Mouse (Mus musculus): ENCODE data around the gene Ccdc33.
A peak's percentile ranks its signal among the peaks of the same experiment; 100 is the strongest.

Ccdc33 gene

DNA sequence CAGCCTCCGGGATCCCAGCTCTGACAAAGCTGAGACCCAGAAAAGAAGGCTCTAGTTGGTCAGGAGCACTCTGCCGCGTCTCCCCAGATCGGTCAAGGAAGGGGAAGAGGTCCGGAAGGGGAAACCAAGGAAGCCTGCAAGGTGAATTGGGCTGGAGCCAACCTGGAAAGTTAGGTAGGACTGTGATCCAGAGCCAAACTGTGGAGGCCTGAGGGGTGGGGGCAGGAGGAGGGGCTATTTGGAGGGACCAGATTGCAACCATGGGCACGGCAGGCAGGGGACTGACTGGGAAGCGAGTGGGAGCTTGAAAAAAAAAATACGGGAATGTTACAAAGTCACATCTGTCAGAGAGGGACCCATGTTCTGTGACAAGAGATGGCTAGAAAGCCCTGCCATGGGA, 10.9 kb upstream of the Ccdc33 start:
- DNase-seq (ENCODE audit: low read depth): no peak

GRCm38 (mm10) chr9:58128926-58129413, 10.3 kb upstream of the Ccdc33 start:
- no peak for DNase-seq (ENCODE audit: low read depth)

- DNase-seq (ENCODE audit: low read depth): no peak
These were observed 7.2 kb upstream of the Ccdc33 start for GRCm38 (mm10) chr9:58125811-58126210.

- DNase-seq (ENCODE audit: low read depth): no peak
These were observed 6.5 kb upstream of the Ccdc33 start for GRCm38 (mm10) chr9:58125085-58125484.

DNA sequence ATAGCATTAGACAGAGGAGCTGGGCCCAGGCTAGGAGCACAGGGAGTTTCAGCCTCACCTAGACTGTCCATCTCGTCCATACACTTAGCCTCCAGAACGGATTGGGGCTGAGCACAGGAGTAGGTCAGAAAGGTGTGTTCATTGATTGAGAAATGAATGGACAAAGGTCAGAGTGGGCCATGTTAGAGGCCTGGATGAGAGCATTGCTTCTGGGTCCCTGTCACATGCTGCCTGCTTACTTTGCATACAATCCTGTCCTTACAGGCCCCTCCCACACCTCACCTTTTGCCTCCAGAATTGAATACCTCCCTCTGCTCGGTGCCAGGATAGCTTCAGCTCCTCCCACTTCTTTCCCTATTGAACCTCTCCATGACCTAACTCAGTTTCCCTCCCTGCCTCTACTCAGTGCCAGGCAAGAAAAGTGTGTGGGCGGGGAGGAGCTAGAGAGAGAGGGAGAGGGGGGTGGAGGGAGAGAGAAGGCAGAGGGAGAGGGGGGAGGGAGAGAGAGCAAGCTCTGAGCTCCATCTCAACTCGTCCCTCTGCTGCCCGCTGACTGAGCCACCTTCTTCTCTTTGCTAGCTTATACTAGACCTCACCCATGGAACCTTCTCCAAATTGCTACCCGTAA, 2.5 kb downstream of the Ccdc33 start:
- DNase-seq (ENCODE audit: low read depth): no peak

- no peak for DNase-seq (ENCODE audit: low read depth)
These were observed 3.2 kb downstream of the Ccdc33 start for GRCm38 (mm10) chr9:58115297-58115925.

- no peak for DNase-seq (ENCODE audit: low read depth)
These were observed 4.6 kb downstream of the Ccdc33 start for GRCm38 (mm10) chr9:58114019-58114418.

DNA sequence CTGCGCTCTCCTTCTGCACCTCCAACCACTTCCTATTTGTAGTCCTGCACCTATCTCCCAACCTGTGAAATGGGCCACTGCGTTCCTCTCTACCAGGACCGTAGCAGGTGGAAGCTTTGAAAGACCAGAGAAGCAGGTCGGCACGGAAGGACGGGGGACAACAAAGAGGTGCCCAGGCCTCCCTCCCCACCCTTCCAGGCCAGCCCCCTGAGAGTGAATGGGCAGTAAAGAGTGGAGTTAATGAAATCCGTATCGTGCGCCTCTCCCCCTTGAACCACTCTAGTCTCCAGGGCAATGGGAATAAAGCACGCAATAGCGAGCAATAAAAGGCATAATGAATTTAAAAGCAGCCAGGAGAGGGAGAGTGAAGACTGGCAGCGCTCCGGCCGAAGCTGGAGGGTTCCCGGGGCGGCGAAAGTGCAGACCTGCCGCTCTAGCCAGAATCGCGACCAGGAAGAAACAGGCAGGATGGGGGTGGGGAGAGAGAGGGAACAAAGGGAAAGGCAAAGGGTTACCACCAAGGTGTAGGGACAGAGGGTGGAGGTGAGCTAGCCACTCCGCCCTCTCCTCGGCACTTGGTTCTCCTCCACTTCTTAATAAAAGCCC, 5.2 kb downstream of the Ccdc33 start:
- DNase-seq (ENCODE audit: low read depth): no peak

GRCm38 (mm10) chr9:58112866-58113278, 5.8 kb downstream of the Ccdc33 start:
- no peak for DNase-seq (ENCODE audit: low read depth)

GRCm38 (mm10) chr9:58112321-58112751, 6.3 kb downstream of the Ccdc33 start:
- DNase-seq (ENCODE audit: low read depth): no peak

GRCm38 (mm10) chr9:58111431-58111830, 7.2 kb downstream of the Ccdc33 start:
- no peak for DNase-seq (ENCODE audit: low read depth)

DNA sequence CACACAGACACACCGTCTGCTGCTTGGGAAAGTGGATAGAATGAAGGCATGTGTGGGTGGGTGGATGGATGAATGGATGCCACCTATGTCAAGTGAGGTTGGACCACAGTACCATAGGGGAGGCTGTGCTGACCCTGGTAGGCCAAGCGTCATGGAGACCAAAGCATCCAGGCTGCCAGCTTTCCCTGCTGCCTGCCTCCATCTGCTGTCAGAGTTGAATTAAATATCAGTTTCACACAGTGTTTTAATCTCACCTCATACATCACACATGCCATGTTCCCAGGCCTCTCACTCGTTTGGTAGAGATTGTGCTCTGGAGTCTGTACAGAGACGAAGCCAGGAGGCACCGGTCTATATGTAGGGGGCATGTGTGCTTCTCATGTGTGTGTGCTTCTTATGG, 7.8 kb downstream of the Ccdc33 start:
- DNase-seq (ENCODE audit: low read depth): no peak

- no peak for DNase-seq (ENCODE audit: low read depth)
These were observed 11.1 kb downstream of the Ccdc33 start for GRCm38 (mm10) chr9:58107494-58107893.

- no peak for DNase-seq (ENCODE audit: low read depth)
These were observed 12.9 kb downstream of the Ccdc33 start for GRCm38 (mm10) chr9:58105595-58106169.

DNA sequence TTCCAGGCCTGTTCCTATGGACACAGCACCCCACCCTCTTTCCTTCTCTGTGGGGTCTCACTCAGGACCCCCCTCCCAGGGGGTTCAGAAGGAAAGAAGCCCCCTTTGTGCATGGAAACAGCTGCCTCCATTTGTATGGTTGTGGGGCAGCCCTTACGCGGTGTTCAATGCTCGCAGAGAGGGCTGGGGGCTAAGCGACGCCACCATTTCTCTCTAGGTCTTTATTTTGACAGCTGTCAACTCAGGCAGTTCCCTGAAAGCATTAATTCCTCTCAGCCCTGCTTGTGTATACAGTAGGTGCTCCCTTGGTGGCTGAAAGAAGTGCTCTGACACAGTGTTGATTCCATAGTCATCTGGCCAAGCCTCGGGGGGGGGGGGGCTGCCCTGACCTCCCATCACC, 15.0 kb downstream of the Ccdc33 start:
- no peak for DNase-seq (ENCODE audit: low read depth)

GRCm38 (mm10) chr9:58102013-58102412, 16.6 kb downstream of the Ccdc33 start:
- DNase-seq (ENCODE audit: low read depth): no peak

DNA sequence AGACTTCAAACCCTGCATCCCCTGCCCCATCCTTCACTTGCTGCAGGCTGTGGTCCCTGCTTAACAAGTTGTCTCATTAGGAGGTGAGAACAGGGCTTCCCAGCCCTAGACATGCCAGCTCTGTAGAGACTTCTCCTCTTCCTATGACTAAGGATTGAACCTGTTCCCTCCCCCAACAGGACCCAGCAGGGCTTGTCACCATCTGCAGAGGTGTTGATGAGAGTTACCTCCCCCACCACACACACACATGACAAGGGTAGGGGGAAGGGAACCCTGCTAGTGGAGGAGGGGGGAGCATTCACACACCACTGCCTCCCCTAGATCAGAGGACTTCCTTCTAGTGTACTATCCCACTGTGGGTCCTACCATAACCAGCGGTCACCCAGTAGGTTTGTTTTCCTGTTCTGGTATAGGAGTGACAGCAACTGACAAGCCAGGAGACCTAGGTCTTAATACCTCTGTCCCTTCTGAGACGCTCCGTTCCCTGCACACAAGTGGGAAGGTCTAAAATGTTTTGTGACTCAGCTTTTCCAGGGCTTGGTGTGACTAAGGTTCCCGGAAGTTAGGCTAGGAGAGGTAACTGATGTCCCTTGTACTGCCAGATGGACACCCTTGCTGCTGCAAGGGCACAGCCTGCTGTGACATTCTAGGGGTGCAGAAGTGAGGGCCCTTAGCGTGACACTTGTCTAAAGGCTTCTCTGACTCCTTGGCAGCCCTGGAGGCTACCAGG, 18.6 kb downstream of the Ccdc33 start:
- peak; percentile 65 for DNase-seq (ENCODE audit: low read depth)

GRCm38 (mm10) chr9:58096629-58097301, 21.9 kb downstream of the Ccdc33 start:
- DNase-seq (ENCODE audit: low read depth): no peak

DNA sequence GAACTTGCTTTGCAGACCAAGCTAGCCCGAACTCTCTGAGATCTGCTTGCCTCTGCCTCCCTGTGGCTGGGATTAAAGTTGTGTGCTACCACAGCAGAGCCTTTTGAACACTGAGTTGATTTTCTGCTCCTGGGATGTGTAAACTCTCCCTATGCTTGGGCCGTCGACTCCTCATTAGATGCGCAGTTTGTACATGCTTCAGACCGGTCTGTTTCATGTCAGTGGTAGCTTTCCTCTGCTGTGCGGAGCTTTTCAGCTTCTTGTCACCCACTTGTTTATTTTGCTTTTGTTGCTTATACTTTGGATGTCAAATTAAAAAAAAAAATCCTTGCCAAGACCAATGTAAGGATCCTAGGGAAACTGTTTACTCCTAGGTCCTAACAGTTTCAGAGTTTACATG, 22.6 kb downstream of the Ccdc33 start:
- DNase-seq (ENCODE audit: low read depth): no peak

DNA sequence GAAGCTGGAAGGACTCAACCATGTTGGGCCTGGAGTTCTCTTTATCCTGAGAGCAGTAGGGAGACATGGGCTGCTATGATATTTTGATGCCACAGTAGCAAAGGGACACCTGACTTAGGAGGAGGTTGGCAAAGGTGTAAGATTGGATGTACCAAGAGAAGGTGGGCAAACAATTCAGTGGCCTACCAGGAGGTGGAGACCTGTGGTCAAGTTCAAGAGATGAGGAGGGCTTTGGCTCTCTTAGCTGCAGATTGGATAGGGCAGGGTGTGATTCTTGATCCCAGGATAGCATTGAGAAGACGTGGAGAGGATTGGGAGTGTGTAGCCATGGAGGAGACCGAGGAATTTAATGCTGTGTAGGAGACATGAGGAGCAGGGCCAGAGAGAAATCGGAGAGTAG, 24.8 kb downstream of the Ccdc33 start:
- no peak for DNase-seq (ENCODE audit: low read depth)

GRCm38 (mm10) chr9:58092581-58093269, 25.9 kb downstream of the Ccdc33 start:
- no peak for DNase-seq (ENCODE audit: low read depth)
